Mouse (Mus musculus): ENCODE results near the gene Alcam.

The Alcam gene

GRCm38 (mm10) chr16:52363944-52364511 is 89.8 kb downstream of the Alcam start:
- no peak for DNase-seq

DNA sequence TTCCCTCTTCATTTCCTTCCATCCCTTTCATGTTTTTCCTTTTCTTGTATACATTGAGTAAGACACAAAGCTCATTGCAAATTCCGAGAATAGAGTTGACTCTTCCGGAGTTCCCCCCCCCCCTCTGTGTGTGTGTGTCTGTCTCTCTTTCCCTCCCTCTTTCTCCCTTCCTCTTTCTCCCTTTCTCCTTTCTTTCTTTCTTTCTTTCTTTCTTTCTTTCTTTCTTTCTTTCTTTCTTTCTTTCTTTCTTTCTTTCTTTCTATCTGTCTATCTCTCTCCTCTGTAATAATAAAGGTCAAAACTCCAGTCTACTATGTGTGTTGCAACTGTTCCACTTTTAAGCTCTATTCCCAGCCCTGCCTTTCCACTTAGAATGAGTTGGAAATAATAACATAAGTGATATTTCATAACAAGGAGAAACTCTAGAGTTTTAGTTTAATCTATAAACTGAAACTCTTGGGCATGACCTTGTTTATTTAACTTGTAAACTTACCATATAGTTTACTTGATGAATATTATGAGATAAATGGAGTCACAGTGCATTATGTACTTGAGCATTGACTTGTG is 110.3 kb downstream of the Alcam start:
- no peak for DNase-seq

GRCm38 (mm10) chr16:52342694-52343466 is 111.0 kb downstream of the Alcam start:
- DNase-seq: no peak

DNA sequence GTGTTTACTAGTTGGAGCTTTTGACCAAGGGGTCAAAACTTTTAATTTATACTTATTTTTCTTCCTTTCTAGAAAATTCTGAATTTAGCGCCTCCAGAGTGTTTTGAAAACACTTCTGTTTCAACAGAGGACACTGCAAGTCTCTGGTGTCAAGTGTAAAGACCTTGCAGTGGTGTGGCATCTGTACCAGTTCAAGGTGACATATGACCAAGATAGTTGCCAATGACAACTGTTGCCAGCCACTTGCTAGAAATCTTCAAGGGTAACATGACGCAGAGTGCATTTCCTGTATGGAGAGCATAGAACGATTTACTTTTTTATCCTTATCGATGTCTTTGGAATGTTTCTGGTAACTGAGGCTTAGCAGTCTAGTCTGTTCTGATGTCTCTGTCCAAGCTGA is 119.8 kb downstream of the Alcam start:
- DNase-seq: no peak

DNA sequence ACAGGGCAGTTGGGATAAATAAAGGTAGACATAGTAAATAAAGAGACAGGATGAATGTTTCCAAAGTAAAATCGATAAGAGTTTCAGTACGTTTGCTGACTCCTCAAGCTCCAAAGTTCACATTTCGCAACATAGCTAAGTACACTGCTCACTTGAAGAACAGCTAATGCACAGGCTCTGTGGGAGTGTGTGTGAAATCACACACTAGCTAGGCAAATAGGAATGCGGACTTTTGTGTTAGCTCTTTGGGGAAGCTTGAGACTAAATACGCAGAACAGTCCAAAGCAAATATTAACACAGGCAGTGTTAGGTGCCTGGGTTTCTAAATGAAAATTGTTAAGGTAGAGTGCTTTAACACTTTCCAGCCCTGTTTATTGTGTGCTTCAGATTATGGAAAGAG is 120.2 kb downstream of the Alcam start:
- DNase-seq: peak; percentile 6

DNA sequence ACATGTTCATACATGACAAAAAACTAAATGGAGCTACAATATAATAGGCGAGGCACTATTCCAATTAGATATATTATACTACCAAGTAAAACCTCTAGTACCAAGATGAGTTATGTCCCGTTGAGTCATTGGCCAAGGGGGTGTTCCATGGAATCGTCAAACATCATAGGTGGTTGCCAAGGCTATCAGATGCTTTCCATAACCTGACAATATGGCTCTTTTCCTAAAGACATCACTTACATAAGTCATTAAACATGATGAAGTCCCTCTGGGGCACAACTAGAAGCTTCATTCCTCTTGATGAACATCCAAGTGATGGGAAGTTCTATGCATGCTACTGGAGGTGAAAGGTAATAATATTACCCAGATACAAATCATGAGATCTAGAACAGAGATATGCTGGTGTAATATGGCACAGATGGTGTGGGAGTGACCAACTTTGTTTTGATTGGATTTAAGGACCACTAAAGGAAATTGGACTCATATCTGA is 122.5 kb downstream of the Alcam start:
- DNase-seq: no peak

DNA sequence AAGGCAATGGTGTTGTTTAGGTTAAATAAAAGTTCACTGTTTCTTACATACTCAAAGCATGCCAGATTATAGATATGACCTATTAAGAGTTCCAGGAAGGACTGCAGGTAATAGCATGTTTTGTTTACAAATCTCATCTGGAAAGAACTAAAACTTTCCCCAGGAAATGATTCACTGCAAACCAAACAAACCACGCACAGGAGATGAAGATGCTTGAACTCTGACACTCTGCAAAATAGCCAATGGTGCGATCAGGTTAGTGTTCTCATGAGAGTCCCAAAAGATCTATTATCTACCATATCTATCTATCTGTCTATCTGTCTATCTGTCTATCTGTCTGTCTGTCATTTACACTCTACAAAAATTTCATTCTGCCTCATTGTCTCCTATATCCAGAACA is 124.5 kb downstream of the Alcam start:
- DNase-seq: no peak

DNA sequence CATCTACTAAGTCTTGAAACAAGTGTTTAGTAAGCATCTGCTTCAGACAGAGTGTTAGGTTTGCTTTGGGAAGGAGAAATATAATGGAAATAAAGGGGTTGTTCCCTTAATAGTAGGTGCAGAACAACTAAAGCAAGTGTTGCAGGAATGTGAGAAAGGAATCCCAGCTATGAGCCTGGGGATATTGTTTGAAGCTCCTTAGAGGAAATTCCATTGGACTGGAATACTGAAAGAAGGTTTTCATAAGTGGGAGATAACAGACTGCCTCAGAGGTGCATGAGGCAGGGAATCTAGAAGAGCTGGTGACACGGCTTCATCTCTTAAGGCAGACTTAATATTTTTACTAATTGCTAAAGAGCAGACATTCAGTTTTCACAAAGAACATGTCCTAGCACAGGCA is 134.6 kb downstream of the Alcam start:
- DNase-seq: no peak

- peak; percentile 52 for DNase-seq
Observed at GRCm38 (mm10) chr16:52311073-52311472, 142.8 kb downstream of the Alcam start.

DNA sequence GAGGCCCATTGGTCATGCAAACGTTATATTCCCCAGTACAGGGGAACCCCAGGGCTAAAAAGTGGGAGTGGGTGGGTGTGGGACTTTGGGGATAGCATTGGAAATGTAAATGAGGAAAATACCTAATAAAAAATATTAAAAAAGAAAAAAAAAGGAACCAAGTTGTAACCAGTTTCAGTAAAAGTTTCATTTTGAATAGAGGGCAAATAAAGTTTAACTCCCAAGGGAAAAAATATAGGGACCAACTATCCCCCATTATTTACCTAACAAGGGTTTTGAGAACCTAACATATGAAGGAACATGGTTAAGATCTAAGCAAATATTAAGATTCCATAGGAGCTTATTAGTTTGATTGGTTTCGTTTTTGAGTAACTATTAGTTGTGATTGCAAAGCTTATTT is 146.9 kb downstream of the Alcam start:
- DNase-seq: no peak

DNA sequence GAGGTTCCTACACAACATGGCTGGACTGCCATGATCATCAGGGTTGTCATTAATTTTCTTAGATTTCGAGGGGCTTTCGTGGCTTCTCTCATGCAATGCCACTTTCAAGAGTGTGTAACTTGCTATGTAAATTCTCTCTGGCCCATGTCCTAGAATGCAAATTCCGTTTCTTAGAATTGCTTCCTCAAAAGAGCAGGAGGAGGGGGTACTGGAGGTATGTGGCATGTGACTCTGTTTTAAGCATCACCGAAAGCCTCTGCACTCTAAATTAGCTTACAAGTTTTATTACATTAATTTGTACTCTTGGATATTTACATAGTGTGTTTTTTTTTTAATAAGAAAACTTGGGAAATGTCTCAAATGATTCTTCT is 150.4 kb downstream of the Alcam start:
- no peak for DNase-seq

- no peak for DNase-seq
Observed at GRCm38 (mm10) chr16:52302790-52303531, 150.9 kb downstream of the Alcam start.

GRCm38 (mm10) chr16:52301730-52302129 is 152.1 kb downstream of the Alcam start:
- no peak for DNase-seq

DNA sequence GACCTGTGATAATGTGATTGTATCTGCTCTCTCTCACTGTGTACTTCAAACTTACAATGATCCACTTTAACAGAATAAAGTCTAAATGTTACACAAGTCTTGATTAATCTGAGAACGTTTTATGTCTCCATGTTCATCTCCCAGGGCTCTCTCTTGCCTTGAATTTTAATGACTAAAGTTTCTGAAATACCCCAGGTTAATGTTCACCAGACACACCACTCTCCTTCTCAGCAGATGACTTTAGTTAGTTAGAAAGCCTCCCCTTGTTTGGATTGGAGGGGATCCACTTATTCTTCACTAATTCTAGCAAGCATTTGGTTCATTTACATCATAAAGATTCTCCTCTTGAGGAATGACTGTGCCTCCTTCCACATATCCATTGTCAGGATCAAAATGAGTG is 157.5 kb downstream of the Alcam start:
- no peak for DNase-seq

DNA sequence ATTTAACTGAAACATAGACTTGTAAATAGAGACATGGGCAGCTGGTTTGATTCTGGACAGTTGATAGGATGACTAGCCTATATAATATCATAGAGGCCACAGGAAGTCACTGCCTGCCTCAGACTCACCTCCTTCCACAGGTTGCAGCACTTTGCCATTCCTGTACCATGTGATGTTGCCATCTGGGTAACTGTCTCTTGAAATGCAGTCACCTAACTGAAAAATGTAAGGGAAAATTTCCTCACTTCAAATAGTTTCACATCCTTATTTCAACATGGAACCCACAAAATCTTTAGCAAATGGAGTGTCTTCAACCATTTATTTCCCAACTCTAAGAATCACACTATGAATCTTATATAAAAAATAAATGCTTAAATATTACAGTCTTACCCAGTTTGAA is 158.3 kb downstream of the Alcam start:
- DNase-seq: no peak

DNA sequence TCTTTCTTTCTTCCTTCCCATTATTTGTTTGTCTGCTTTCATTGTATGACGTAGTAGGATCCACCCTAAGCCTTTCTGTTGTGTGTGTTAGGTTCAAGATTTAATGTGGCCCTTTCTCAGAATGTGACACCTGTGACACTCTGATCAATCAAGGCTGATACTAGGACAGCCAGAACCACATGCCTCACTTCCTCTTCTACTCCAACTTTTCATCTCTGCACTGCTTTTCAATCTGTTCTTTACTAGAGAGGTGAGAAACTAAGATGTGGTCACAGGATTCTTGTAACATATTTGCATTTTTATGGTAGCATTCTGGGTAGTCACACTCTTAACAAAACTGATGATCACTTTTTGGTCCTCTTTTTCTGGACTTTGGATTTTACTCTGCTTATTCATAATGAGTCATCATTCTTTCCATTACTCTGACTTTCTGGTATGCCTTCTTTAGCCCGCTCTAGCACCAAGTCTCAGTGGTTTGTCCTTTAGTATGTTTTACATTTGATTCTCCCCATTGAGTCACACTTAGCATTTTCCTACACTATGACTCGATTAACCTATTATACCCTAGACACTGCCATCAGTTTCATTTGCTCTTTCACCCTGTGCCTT is 161.3 kb downstream of the Alcam start:
- DNase-seq: no peak

GRCm38 (mm10) chr16:52280186-52280585 is 173.7 kb downstream of the Alcam start:
- no peak for DNase-seq

GRCm38 (mm10) chr16:52265066-52265465 is 188.8 kb downstream of the Alcam start:
- no peak for DNase-seq

GRCm38 (mm10) chr16:52263751-52264150 is 190.1 kb downstream of the Alcam start:
- DNase-seq: no peak

DNA sequence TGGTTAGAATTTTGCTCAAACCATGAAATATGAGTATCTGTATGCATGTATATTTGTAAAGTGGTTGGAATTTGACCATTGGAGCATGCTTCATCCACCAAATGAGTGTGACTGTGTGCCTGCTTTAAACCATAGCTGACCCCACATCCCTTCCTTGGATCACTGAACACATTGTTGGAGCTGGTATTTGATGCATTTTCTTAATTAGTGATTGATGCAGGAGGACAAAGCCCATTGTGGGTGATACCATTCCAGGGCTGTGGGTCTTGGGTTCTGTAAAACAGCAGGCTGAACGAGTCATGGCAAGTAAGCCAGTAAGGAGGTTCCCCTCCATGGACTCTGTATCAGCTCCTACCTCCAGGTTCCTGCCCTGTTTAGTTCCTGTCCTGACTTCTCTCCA is 191.3 kb downstream of the Alcam start:
- no peak for DNase-seq

- no peak for DNase-seq
Observed at GRCm38 (mm10) chr16:52261755-52262154, 192.1 kb downstream of the Alcam start.

DNA sequence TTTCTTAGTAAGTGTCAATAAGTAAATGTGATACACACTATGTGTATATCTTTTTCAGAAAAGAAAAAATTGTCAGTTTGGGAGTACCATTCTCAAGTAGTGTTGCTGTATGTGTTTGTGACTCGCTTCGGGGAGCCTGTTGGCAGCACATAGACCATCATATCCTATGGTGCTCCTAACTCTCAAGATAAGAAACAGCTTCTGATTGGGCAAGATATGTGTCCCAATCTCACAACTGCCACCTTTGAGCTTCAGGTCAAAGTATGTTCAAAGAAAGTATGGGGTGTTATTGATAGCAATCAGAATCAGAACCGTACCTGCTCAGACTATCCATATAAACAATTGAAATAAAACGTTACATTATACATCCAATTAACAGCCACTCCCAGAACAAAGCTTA is 202.9 kb downstream of the Alcam start:
- no peak for DNase-seq

- DNase-seq: no peak
Observed at GRCm38 (mm10) chr16:52250196-52250595, 203.7 kb downstream of the Alcam start.
